Mouse (Mus musculus) macrophage (primary cell): ENCODE data around the gene Ccr10. TPM values are rescaled to one million over a fixed set of nuclear protein-coding genes. Genes with fewer than 3 reads are reported as not detected.

Experiments used
- H3K27ac ChIP-seq: fragments of 350-480 bp; formaldehyde crosslinking; 2 replicates; pipeline ENCODE4 v1.9.0; 2021
- H3K36me3 ChIP-seq: fragments of 350-480 bp; formaldehyde crosslinking; 2 replicates; pipeline ENCODE4 v1.9.0; 2021; ENCODE audit errors: inconsistent target
- H3K4me3 ChIP-seq: fragments of 350-480 bp; formaldehyde crosslinking; 2 replicates; pipeline ENCODE4 v1.9.0; 2021; ENCODE audit errors: inconsistent target
- H3K79me2 ChIP-seq: fragments of 350-480 bp; formaldehyde crosslinking; 2 replicates; pipeline ENCODE4 v1.9.0; 2021; ENCODE audit errors: inconsistent target
- WGBS: methylation state at CpG from one replicate; pipeline ENCODE4 v1.1.7; 2026; ENCODE audit warnings: inconsistent platforms; ENCODE audit not compliant: missing documents; 5-methylcytosine and 5-hydroxymethylcytosine counted together
- polyA plus RNA-seq: library from polyadenylated mRNA; stranded (reverse); fragments of 250-400 nt; gene quantifications from 3 replicates; pipeline ENCODE4 v1.2.4, GENCODE M21; 2018; ENCODE audit warnings: inconsistent platforms

Ccr10 gene
- polyA plus RNA-seq, 1 experiment from 2014 or later: not detected

DNA sequence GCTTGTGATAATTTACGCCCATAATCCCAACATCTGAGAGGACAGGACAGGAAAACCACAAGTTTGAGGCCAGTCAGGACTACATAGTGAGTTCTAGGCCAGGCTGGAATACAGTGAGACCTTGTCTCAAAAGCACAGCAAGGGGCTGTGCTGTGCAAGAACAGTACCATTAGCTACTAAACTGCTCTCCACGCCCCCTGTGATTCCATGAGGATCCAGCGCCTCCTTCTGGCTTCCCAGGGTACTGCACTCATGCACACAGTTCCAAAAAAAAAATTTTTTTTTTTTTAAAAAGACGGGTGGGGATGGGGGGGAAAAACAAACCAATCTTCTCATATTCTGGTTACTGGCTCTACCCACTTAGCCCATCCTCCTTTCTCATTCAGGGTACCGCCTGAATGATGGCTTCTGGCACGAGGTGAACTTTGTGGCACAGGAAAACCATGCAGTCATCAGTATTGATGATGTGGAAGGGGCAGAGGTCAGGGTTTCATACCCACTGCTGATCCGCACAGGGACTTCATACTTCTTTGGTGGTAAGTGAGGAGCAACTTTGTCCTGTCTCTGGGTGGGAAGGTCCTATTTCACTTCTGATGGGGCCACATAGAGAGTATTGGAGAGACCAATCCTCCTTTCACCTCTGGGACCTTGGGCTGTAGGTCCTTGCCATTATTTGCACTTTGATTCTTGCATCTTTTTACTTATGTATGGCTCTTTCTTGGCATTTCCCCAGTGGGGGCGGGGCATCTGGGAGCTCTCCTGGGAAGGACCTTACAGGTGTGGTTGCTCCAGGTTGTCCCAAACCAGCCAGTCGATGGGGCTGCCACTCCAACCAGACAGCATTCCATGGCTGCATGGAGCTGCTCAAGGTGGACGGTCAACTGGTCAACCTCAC, 5.8 kb upstream of the Ccr10 start:
- no peak overlapping the region for H3K4me3 ChIP-seq
- no peaks in the 10 kb centered on the region for H3K36me3 ChIP-seq
- WGBS: 41% methylated on average over 10 of the region's 10 CpGs
- no peak overlapping the region for H3K27ac ChIP-seq
- H3K79me2 ChIP-seq: no peaks in the 10 kb centered on the region

DNA sequence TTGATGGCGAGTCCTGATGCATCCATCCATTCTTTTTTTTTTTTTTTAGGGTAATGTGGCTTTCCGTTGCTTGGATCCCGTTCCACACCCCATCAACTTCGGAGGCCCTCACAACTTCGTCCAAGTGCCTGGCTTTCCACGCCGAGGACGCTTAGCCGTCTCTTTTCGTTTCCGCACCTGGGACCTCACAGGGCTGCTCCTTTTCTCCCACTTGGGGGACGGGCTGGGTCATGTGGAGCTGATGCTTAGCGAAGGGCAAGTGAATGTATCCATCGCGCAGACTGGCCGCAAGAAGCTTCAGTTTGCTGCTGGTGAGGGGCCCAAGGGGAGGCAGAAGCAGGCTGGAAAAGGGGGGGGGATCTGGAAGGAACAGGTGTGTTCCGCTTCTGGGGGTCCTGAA, 5.0 kb upstream of the Ccr10 start:
- H3K36me3 ChIP-seq: no peaks in the 10 kb centered on the region
- no peaks in the 10 kb centered on the region for H3K79me2 ChIP-seq
- no peak overlapping the region for H3K27ac ChIP-seq
- WGBS: 89% methylated on average over 16 of the region's 17 CpGs
- no peak overlapping the region for H3K4me3 ChIP-seq

DNA sequence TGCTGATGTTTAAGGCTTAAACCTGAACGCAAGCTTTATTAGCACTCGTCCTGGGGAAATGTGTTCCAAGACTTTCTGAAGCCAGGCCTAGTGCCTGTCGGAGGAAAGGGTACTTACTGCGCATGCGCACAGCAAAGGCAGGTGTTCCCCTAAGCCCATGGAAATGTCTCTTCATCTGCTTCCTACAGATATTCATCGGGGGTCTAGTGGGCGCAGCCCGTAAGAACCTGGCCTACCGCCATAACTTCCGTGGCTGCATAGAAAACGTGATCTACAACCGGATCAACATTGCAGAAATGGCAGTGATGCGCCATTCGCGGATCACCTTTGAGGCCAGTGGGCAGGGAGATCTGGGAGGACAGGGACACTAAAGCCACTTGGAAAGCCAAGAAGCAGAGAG, 4.1 kb upstream of the Ccr10 start:
- Histone ChIP-seq H3K4me3 (no peak overlapping the region), H3K79me2 (no peaks in the 10 kb centered on the region), H3K27ac (no peak overlapping the region), H3K36me3 (no peaks in the 10 kb centered on the region)
- 95% methylated on average over 15 of the region's 15 CpGs for WGBS

DNA sequence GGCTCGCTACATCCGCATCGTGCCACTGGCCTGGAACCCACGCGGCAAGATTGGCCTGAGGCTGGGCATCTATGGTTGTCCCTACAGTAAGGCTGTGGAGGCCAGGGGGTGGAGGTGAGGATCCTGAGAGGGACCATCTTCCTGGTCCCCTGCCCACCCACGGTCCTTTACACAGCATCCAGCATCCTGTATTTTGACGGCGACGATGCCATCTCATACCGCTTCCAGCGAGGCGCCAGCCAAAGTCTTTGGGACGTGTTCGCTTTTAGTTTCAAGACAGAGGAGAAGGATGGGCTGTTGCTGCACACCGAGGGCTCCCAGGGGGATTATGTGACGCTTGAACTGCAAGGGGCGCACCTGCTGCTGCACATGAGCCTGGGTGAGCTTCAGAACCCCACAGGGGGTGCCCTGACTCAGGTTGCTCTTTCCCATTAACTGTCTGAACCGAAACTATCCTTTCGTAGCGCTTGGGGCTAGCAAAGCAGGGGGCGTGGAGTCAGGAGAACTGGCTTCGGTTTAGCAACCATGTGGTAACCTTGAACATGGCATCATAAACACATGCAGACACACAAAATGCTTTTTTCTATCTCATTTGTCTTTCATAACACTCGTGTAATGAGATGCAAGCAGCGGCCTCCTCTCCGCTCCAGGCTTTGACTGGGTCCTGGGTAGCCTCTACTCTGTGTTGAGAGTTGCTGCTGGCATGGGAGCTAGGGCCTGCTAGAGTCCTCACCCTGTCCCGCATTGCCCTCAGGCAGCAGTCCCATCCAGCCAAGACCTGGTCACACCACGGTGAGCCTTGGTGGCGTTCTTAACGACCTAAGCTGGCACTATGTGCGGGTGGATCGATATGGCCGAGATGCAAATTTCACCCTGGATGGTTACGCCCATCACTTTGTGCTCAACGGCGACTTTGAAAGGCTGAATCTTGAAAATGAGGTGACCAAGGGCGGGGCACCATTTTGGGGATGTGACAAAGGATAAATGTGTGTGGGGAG, 3.1 kb upstream of the Ccr10 start:
- Histone ChIP-seq H3K79me2 (no peaks in the 10 kb centered on the region), H3K4me3 (no peak overlapping the region), H3K27ac (no peak overlapping the region), H3K36me3 (no peaks in the 10 kb centered on the region)
- 77% methylated on average over 36 of the region's 36 CpGs for WGBS

GRCm38 (mm10) chr11:101176933-101177773, 1.9 kb upstream of the Ccr10 start:
- Histone ChIP-seq H3K79me2 (no peaks in the 10 kb centered on the region), H3K4me3 (no peak overlapping the region), H3K27ac (no peak overlapping the region), H3K36me3 (no peaks in the 10 kb centered on the region)
- WGBS: 51% methylated on average over 22 of the region's 22 CpGs

DNA sequence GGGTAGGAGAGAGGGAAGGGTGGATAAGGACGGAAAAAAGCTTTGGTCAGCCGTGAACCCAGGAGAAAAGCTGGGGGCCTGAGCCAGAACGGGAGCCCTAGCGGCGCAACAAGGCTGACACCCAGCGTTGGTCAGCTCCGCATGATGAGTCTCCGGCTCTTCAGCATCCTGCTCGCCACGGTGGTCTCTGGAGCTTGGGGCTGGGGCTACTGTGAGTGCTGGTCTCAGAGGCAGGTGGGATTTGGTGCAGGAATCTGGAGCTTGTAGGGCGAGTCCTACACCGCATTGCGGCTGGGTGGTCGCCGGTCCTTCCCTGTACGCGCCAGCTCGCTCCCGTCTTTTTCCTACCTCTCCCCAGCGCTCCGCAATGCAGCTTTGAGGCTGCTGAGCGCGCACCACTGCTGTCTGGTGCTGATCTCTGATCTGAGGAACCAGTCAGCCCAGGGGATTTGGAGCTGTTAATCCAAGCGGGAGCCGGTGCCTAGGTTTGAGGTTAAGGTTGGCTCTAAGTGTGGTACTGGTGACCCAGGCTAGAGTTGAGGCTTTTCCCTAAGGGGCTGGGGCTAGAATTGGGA, 961 bp upstream of the Ccr10 start:
- Histone ChIP-seq H3K79me2 (no peaks in the 10 kb centered on the region), H3K27ac (no peak overlapping the region), H3K36me3 (no peaks in the 10 kb centered on the region), H3K4me3 (no peak overlapping the region)
- 6% methylated on average over 25 of the region's 25 CpGs for WGBS

GRCm38 (mm10) chr11:101175636-101176116, 433 bp upstream of the Ccr10 start:
- no peak overlapping the region for H3K4me3 ChIP-seq
- 9% methylated on average over 6 of the region's 11 CpGs for WGBS
- H3K79me2 ChIP-seq: no peaks in the 10 kb centered on the region; the same call in 1 of the 2 replicates
- H3K36me3 ChIP-seq: no peaks in the 10 kb centered on the region
- H3K27ac ChIP-seq: no peak overlapping the region

GRCm38 (mm10) chr11:101174389-101174745, 876 bp downstream of the Ccr10 start:
- H3K79me2 ChIP-seq: no peaks in the 10 kb centered on the region; the same call in 1 of the 2 replicates
- peak overlapping the region; percentile 37 for H3K27ac ChIP-seq
- H3K36me3 ChIP-seq: no peaks in the 10 kb centered on the region
- H3K4me3 ChIP-seq: peak overlapping the region; percentile 22
- 36% methylated on average over 8 of the region's 9 CpGs for WGBS

DNA sequence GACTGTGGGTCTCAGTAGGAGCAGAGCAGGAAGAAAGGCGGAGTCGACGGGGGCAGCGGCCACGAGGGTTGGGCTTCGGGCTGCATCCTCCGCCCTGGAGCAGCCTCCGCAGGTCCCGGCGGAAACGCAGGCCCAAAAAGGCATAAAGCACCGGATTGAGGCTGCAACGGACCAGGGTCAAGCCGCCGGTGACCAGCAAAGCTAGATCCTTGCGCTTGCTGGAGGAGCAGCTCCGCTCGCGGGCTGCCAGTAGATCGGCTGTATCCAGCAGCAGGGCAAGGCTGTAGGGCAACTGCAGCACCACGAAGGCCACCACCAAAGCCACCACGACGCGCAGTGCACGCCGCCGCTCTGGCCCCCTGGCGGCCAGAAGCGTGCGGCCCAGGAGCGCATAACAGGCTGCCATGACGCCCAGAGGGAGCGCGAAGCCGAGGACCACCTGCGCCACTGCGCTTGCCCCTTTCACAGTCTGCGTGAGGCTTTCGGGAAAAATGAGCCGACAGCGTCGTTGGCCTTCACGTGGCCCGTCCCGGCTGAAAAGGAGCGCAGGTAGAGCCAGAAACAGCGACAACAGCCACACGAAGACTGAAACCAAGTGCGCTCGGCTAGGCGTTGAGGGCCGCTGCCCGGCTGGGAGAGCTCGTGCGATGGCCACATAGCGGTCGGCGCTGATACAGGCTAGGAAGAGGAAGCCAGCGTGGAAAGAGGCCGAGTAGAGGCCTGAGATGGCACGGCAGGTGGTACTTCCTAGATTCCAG, 1.4 kb downstream of the Ccr10 start:
- peak overlapping the region; percentile 37 for H3K27ac ChIP-seq
- 5% methylated on average over 61 of the region's 61 CpGs for WGBS
- H3K4me3 ChIP-seq: peak overlapping the region; percentile 22
- no peaks in the 10 kb centered on the region for H3K36me3 ChIP-seq
- no peaks in the 10 kb centered on the region; the same call in 1 of the 2 replicates for H3K79me2 ChIP-seq

GRCm38 (mm10) chr11:101173112-101173511, 2.1 kb downstream of the Ccr10 start:
- Histone ChIP-seq H3K36me3 (no peaks in the 10 kb centered on the region), H3K27ac (peak overlapping the region; percentile 19), H3K4me3 (peak overlapping the region; percentile 6; the same call in 1 of the 2 replicates), H3K79me2 (no peaks in the 10 kb centered on the region; the same call in 1 of the 2 replicates)
- WGBS: 23% methylated on average over 11 of the region's 11 CpGs

GRCm38 (mm10) chr11:101172434-101172815, 2.8 kb downstream of the Ccr10 start:
- Histone ChIP-seq H3K79me2 (no peaks in the 10 kb centered on the region; the same call in 1 of the 2 replicates), H3K4me3 (peak overlapping the region; percentile 57), H3K36me3 (0 out of 2 replicates have a peak, but pooled peaks cover 5% of the 10 kb centered on the region), H3K27ac (peak overlapping the region; percentile 80)
- 7% methylated on average over 4 of the region's 5 CpGs for WGBS

DNA sequence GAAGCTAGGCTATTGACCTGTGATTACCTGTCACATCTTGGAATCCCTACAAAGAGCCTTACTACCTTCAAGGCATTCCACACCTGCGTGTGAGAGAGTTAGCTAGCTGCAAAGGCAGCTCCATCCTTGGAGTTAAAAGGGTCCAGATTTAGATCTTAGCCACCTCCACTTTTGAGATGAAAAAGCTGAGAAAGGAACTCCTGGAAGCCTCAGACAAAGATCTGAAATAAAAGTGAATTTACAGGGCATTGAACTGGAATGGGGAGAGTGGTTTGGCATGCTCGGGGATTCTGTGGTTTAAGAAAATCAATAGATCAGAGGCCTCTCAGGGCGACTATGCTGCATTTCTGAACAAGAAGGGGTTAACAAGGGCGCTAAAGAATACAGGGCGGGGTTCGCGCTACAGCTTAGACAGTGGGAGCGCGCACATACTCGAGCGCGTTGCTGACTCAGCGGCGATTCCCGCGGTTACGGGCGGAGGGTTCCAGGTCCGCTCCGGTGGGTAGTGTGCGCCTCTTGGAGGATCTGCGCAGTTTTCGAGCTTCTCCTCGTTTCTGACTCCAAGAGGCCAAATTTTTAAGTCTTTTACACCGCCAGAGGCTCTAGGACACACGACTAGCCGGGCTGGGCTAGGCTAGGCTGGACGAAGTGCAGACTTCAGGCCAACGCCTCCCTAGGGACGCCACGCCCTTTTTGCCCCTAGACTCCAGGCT, 3.4 kb downstream of the Ccr10 start:
- H3K79me2 ChIP-seq: no peaks in the 10 kb centered on the region; the same call in 1 of the 2 replicates
- H3K4me3 ChIP-seq: peak overlapping the region; percentile 57
- H3K36me3 ChIP-seq: 0 out of 2 replicates have a peak, but pooled peaks cover 7% of the 10 kb centered on the region
- H3K27ac ChIP-seq: peak overlapping the region; percentile 80
- WGBS: 2% methylated on average over 31 of the region's 31 CpGs
